Mouse (Mus musculus): ENCODE measurements around the gene Zyg11a.
"Not testable (repeated sequence)": the region's sequence is repeated elsewhere in the genome, so short reads cannot be mapped to it uniquely, and the experiment has no call there.

The Zyg11a gene

GRCm38 (mm10) chr4:108144880-108145279 lies 73.0 kb downstream of the Zyg11a start, which contains the start of gene Scp2:
Gene Scp2 (minus strand): TSS chr4:108144998.
- DNase-seq (ENCODE audit: low read depth, low spot score), result no peak

- no peak for DNase-seq (ENCODE audit: low read depth, low spot score)
These were observed 74.1 kb downstream of the Zyg11a start for GRCm38 (mm10) chr4:108143778-108144177.

- not testable (repeated sequence) for DNase-seq (ENCODE audit: low read depth, low spot score)
These were observed 74.7 kb downstream of the Zyg11a start for GRCm38 (mm10) chr4:108143178-108143577.

GRCm38 (mm10) chr4:108136938-108137337 lies 80.9 kb downstream of the Zyg11a start:
- no peak for DNase-seq (ENCODE audit: low read depth, low spot score)
